Mouse (Mus musculus): ENCODE results near the gene Ncoa5. TPM values are rescaled to one million over a fixed set of nuclear protein-coding genes. Genes with fewer than 3 reads are reported as not detected.

The Ncoa5 gene
- total RNA-seq, 2 experiments from 2014 or later: 19.7 to 22.8 TPM

- intact Hi-C loops (cut with DNase I): no loop called here
- no peak for DNase-seq
Observed at GRCm38 (mm10) chr2:165051566-165051965, 16.9 kb upstream of the Ncoa5 start.

- intact Hi-C loops (cut with DNase I): no loop called here
- DNase-seq: no peak
Observed at GRCm38 (mm10) chr2:165050826-165051548, 16.3 kb upstream of the Ncoa5 start.

- DNase-seq: no peak
- intact Hi-C loops (cut with DNase I): no loop called here
Observed at GRCm38 (mm10) chr2:165049044-165049443, 14.4 kb upstream of the Ncoa5 start.

- intact Hi-C loops (cut with DNase I): no loop called here
- DNase-seq: no peak
Observed at GRCm38 (mm10) chr2:165043729-165044128, 9.1 kb upstream of the Ncoa5 start.

- intact Hi-C loops (cut with DNase I): no loop called here
Observed at GRCm38 (mm10) chr2:165043090-165043636, 8.5 kb upstream of the Ncoa5 start.

GRCm38 (mm10) chr2:165042126-165042525, 7.5 kb upstream of the Ncoa5 start:
- intact Hi-C loops (cut with DNase I): no loop called here
- DNase-seq: no peak

More at GRCm38 (mm10) chr2:165043090-165043636, 8.5 kb upstream of the Ncoa5 start:
- no peak for DNase-seq

GRCm38 (mm10) chr2:165037415-165037814, 2.7 kb upstream of the Ncoa5 start:
- intact Hi-C loops (cut with DNase I): loop anchor here (10.0 kb wide), 1 partner anchor 213 kb away; the partner anchor contains the start of genes Spata25 and Zswim1
- no peak for DNase-seq

- intact Hi-C loops (cut with DNase I): loop anchor here (2.0 to 10.0 kb wide), 2 partner anchors 74 to 210 kb away; partner anchors contain the start of genes Slc12a5, Spata25 and Zswim1
- no peak for DNase-seq
Observed at GRCm38 (mm10) chr2:165035058-165035431, 378 bp upstream of the Ncoa5 start.

GRCm38 (mm10) chr2:165033306-165033705, 1.4 kb downstream of the Ncoa5 start:
- no peak for DNase-seq
- intact Hi-C loops (cut with DNase I): loop anchor here (5.0 to 10.0 kb wide), 2 partner anchors 111 to 209 kb away; partner anchors contain the start of genes Spata25 and Zswim1

GRCm38 (mm10) chr2:165032533-165032932, 2.1 kb downstream of the Ncoa5 start:
- DNase-seq: no peak

GRCm38 (mm10) chr2:165027163-165027562, 7.5 kb downstream of the Ncoa5 start:
- intact Hi-C loops (cut with DNase I): no loop called here
- DNase-seq: no peak

More at GRCm38 (mm10) chr2:165032533-165032932, 2.1 kb downstream of the Ncoa5 start:
- intact Hi-C loops (cut with DNase I): loop anchor here (5.0 to 10.0 kb wide), 2 partner anchors 110 to 208 kb away; partner anchors contain the start of genes Spata25 and Zswim1

- intact Hi-C loops (cut with DNase I): no loop called here
- DNase-seq: no peak
Observed at GRCm38 (mm10) chr2:165020490-165020889, 14.2 kb downstream of the Ncoa5 start.

- no peak for DNase-seq
- intact Hi-C loops (cut with DNase I): no loop called here
Observed at GRCm38 (mm10) chr2:165014935-165015334, 19.7 kb downstream of the Ncoa5 start.

GRCm38 (mm10) chr2:165010351-165010750, 24.3 kb downstream of the Ncoa5 start:
- intact Hi-C loops (cut with DNase I): no loop called here
- no peak for DNase-seq

GRCm38 (mm10) chr2:165009581-165009980, 25.1 kb downstream of the Ncoa5 start:
- no peak for DNase-seq
- intact Hi-C loops (cut with DNase I): no loop called here

GRCm38 (mm10) chr2:165009161-165009560, 25.5 kb downstream of the Ncoa5 start:
- intact Hi-C loops (cut with DNase I): no loop called here

GRCm38 (mm10) chr2:165007986-165008385, 26.7 kb downstream of the Ncoa5 start:
- intact Hi-C loops (cut with DNase I): no loop called here
- DNase-seq: no peak

More at GRCm38 (mm10) chr2:165009161-165009560, 25.5 kb downstream of the Ncoa5 start:
- DNase-seq: no peak

- intact Hi-C loops (cut with DNase I): no loop called here
- no peak for DNase-seq
Observed at GRCm38 (mm10) chr2:165006813-165007212, 27.9 kb downstream of the Ncoa5 start.

GRCm38 (mm10) chr2:165004237-165004636, 30.4 kb downstream of the Ncoa5 start:
- no peak for DNase-seq
- intact Hi-C loops (cut with DNase I): no loop called here

GRCm38 (mm10) chr2:165003108-165003507, 31.6 kb downstream of the Ncoa5 start:
- intact Hi-C loops (cut with DNase I): no loop called here
- DNase-seq: no peak

GRCm38 (mm10) chr2:165001958-165002357, 32.7 kb downstream of the Ncoa5 start:
- intact Hi-C loops (cut with DNase I): no loop called here

More at GRCm38 (mm10) chr2:165001958-165002357, 32.7 kb downstream of the Ncoa5 start:
- no peak for DNase-seq

Data from heart, postnatal 14 days (tissue).